Mouse (Mus musculus) hindbrain, embryonic 10.5 days (tissue): ENCODE data around the gene Abhd16a. TPM values are rescaled to one million over a fixed set of nuclear protein-coding genes. Genes with fewer than 3 reads are reported as not detected.

Experiments
- DNase-seq: peaks from one replicate; pipeline ENCODE4 v3.0.0-alpha.2; 2017; ENCODE audit warnings: low spot score
- H3K27ac ChIP-seq: fragments of 300-500 bp; sonication (generic); 2 replicates; pipeline ENCODE4 v1.5.1; 2016; ENCODE audit warnings: mild to moderate bottlenecking, moderate library complexity
- H3K27me3 ChIP-seq: fragments of 300-500 bp; sonication (generic); 2 replicates; pipeline ENCODE4 v1.6.1; 2016; ENCODE audit warnings: mild to moderate bottlenecking; ENCODE audit not compliant: poor library complexity, insufficient read depth, severe bottlenecking
- H3K36me3 ChIP-seq: fragments of 300-500 bp; sonication (generic); 2 replicates; pipeline ENCODE4 v1.6.1; 2016; ENCODE audit warnings: mild to moderate bottlenecking, moderate library complexity
- H3K4me1 ChIP-seq: fragments of 300-500 bp; sonication (generic); replicated peaks from 2 replicates; pipeline ENCODE4 v1.6.1; 2016; ENCODE audit warnings: mild to moderate bottlenecking
- H3K4me3 ChIP-seq: fragments of 300-500 bp; sonication (generic); 2 replicates; pipeline ENCODE4 v1.5.1; 2016; ENCODE audit warnings: mild to moderate bottlenecking, moderate library complexity
- H3K9me3 ChIP-seq: fragments of 300-500 bp; sonication (generic); 2 replicates; pipeline ENCODE4 v1.6.1; 2016; ENCODE audit warnings: mild to moderate bottlenecking, moderate library complexity
- WGBS: fragments of 180-500 bp; shearing (Covaris S2); methylation state at CpG from one replicate; pipeline ENCODE4 v1.1.7; 2016; 5-methylcytosine and 5-hydroxymethylcytosine counted together
- polyA plus RNA-seq: library from polyadenylated mRNA; unstranded; fragments of >200 nt; fragmentation: Nextera tagmentation; extraction: Ambion mirVana; gene quantifications from 2 replicates; pipeline ENCODE4 v1.2.1, GENCODE M21; 2016

Gene Abhd16a
- polyA plus RNA-seq, 1 experiment from 2014 or later: 67.1 TPM

GRCm38 (mm10) chr17:35064951-35065947, 23.8 kb upstream of the Abhd16a start, which contains the start of gene Ly6g6c:
Gene Ly6g6c, plus strand, starts transcription at chr17:35065388.
- H3K27ac ChIP-seq: peak within 1 kb of the TSS; percentile 81
- whole genome bisulfite sequencing: under 1% methylated on average over 48 of the region's 48 CpGs
- peaks cover 68% of the 10 kb centered on the region for H3K27me3 ChIP-seq
- peak within 1 kb of the TSS; percentile 54 for H3K4me3 ChIP-seq
- peaks cover 44% of the 10 kb centered on the region for H3K4me1 ChIP-seq
- peaks cover 32% of the 10 kb centered on the region for H3K36me3 ChIP-seq
- H3K9me3 ChIP-seq: no peaks in the 10 kb centered on the region
- peak; percentile 68 for DNase-seq

- peaks cover 38% of the 10 kb centered on the region for H3K4me1 ChIP-seq
- DNase-seq: no peak
- peak within 1 kb of the TSS; percentile 81 for H3K27ac ChIP-seq
- peaks cover 68% of the 10 kb centered on the region for H3K27me3 ChIP-seq
- WGBS: 42% methylated on average over 10 of the region's 10 CpGs
- peak within 1 kb of the TSS; percentile 54 for H3K4me3 ChIP-seq
- H3K9me3 ChIP-seq: no peaks in the 10 kb centered on the region
- H3K36me3 ChIP-seq: peaks cover 24% of the 10 kb centered on the region
Observed at GRCm38 (mm10) chr17:35066084-35066483, 23.0 kb upstream of the Abhd16a start, which contains the start of gene Mpig6b. Gene Mpig6b, minus strand, starts transcription at chr17:35066184.

GRCm38 (mm10) chr17:35068213-35068914, 20.7 kb upstream of the Abhd16a start:
- Histone ChIP-seq H3K4me1 (peaks cover 29% of the 10 kb centered on the region), H3K27me3 (peaks cover 55% of the 10 kb centered on the region), H3K36me3 (peaks cover 1% of the 10 kb centered on the region), H3K27ac (no peak overlapping the region), H3K9me3 (no peaks in the 10 kb centered on the region), H3K4me3 (no peak overlapping the region)
- 86% methylated on average over 17 of the region's 17 CpGs for WGBS
- DNase-seq: no peak

- WGBS: 61% methylated on average over 6 of the region's 6 CpGs
- Histone ChIP-seq H3K27ac (no peak overlapping the region), H3K4me3 (no peak overlapping the region), H3K9me3 (no peaks in the 10 kb centered on the region), H3K36me3 (no peaks in the 10 kb centered on the region), H3K27me3 (peaks cover 36% of the 10 kb centered on the region), H3K4me1 (peaks cover 9% of the 10 kb centered on the region)
- DNase-seq: no peak
Observed at GRCm38 (mm10) chr17:35070556-35071229, 18.4 kb upstream of the Abhd16a start.

GRCm38 (mm10) chr17:35071454-35071853, 17.6 kb upstream of the Abhd16a start:
- no peak overlapping the region for H3K4me3 ChIP-seq
- H3K9me3 ChIP-seq: no peaks in the 10 kb centered on the region
- H3K27ac ChIP-seq: no peak overlapping the region
- H3K4me1 ChIP-seq: peaks cover 9% of the 10 kb centered on the region
- DNase-seq: no peak
- 82% methylated on average over 9 of the region's 9 CpGs for WGBS
- H3K36me3 ChIP-seq: no peaks in the 10 kb centered on the region
- H3K27me3 ChIP-seq: peaks cover 28% of the 10 kb centered on the region

GRCm38 (mm10) chr17:35074097-35074496, 15.0 kb upstream of the Abhd16a start:
- H3K4me1 ChIP-seq: peaks cover 28% of the 10 kb centered on the region
- no peak for DNase-seq
- no peaks in the 10 kb centered on the region for H3K9me3 ChIP-seq
- H3K36me3 ChIP-seq: no peaks in the 10 kb centered on the region
- 56% methylated on average over 17 of the region's 17 CpGs for WGBS
- H3K27me3 ChIP-seq: peaks cover 8% of the 10 kb centered on the region; the same call in 1 of the 2 replicates
- H3K4me3 ChIP-seq: no peak overlapping the region
- peak overlapping the region; percentile 50 for H3K27ac ChIP-seq

- H3K27ac ChIP-seq: peak within 1 kb of the TSS; percentile 82
- peaks cover 15% of the 10 kb centered on the region for H3K27me3 ChIP-seq
- H3K9me3 ChIP-seq: no peaks in the 10 kb centered on the region
- WGBS: 25% methylated on average over 10 of the region's 10 CpGs
- peak within 1 kb of the TSS; percentile 45 for H3K4me3 ChIP-seq
- H3K4me1 ChIP-seq: peaks cover 41% of the 10 kb centered on the region
- H3K36me3 ChIP-seq: no peaks in the 10 kb centered on the region
- no peak for DNase-seq
Observed at GRCm38 (mm10) chr17:35076507-35077176, 12.4 kb upstream of the Abhd16a start, which contains the start of gene Ly6g6e. Gene Ly6g6e, plus strand, starts transcription at chr17:35076902.

- peaks cover 41% of the 10 kb centered on the region for H3K4me1 ChIP-seq
- no peaks in the 10 kb centered on the region for H3K9me3 ChIP-seq
- H3K36me3 ChIP-seq: no peaks in the 10 kb centered on the region
- H3K27ac ChIP-seq: peak overlapping the region; percentile 82
- H3K27me3 ChIP-seq: peaks cover 15% of the 10 kb centered on the region
- H3K4me3 ChIP-seq: peak overlapping the region; percentile 45
- WGBS: 43% methylated on average over 2 of the region's 2 CpGs
- no peak for DNase-seq
Observed at GRCm38 (mm10) chr17:35077285-35077684, 11.8 kb upstream of the Abhd16a start.

GRCm38 (mm10) chr17:35077786-35078233, 11.3 kb upstream of the Abhd16a start, which contains the start of gene Ly6g6d:
Gene Ly6g6d, minus strand, starts transcription at chr17:35078065.
- Histone ChIP-seq H3K36me3 (no peaks in the 10 kb centered on the region), H3K27ac (peak within 1 kb of the TSS; percentile 82), H3K4me1 (peaks cover 41% of the 10 kb centered on the region), H3K9me3 (no peaks in the 10 kb centered on the region), H3K4me3 (peak within 1 kb of the TSS; percentile 45), H3K27me3 (peaks cover 15% of the 10 kb centered on the region)
- WGBS: 9% methylated on average over 14 of the region's 14 CpGs
- DNase-seq: peak; percentile 59

GRCm38 (mm10) chr17:35079778-35080177, 9.3 kb upstream of the Abhd16a start:
- no peak for DNase-seq
- WGBS: 71% methylated on average over 9 of the region's 9 CpGs
- no peaks in the 10 kb centered on the region for H3K9me3 ChIP-seq
- no peaks in the 10 kb centered on the region for H3K36me3 ChIP-seq
- no peak overlapping the region for H3K4me3 ChIP-seq
- peaks cover 41% of the 10 kb centered on the region for H3K4me1 ChIP-seq
- no peak overlapping the region for H3K27ac ChIP-seq
- H3K27me3 ChIP-seq: peaks cover 11% of the 10 kb centered on the region

- DNase-seq: no peak
- no peaks in the 10 kb centered on the region for H3K9me3 ChIP-seq
- no peak overlapping the region for H3K4me3 ChIP-seq
- WGBS: 71% methylated on average over 6 of the region's 6 CpGs
- no peaks in the 10 kb centered on the region for H3K36me3 ChIP-seq
- H3K27me3 ChIP-seq: peaks cover 11% of the 10 kb centered on the region
- no peak overlapping the region for H3K27ac ChIP-seq
- H3K4me1 ChIP-seq: peaks cover 41% of the 10 kb centered on the region
Observed at GRCm38 (mm10) chr17:35080248-35080647, 8.8 kb upstream of the Abhd16a start.

- Histone ChIP-seq H3K4me1 (peaks cover 41% of the 10 kb centered on the region), H3K9me3 (no peaks in the 10 kb centered on the region), H3K27ac (no peak overlapping the region), H3K27me3 (peaks cover 11% of the 10 kb centered on the region), H3K4me3 (no peak overlapping the region), H3K36me3 (no peaks in the 10 kb centered on the region)
- DNase-seq: no peak
- whole genome bisulfite sequencing: 77% methylated on average over 4 of the region's 4 CpGs
Observed at GRCm38 (mm10) chr17:35080710-35081109, 8.4 kb upstream of the Abhd16a start.
